Mouse (Mus musculus) limb, embryonic 12.5 days (tissue): ENCODE data around the gene Man1b1. TPM values are rescaled to one million over a fixed set of nuclear protein-coding genes. Genes with fewer than 3 reads are reported as not detected.

ENCODE experiments used
- ATAC-seq: fragments of 200-750 bp; cut with Nextera tagmentation; 2 replicates; pipeline ENCODE4 v1.8.0; 2017; ENCODE audit warnings: low read depth, moderate TSS enrichment; ENCODE audit not compliant: insufficient number of reproducible peaks, insufficient read depth, low FRiP score, low TSS enrichment
- H3K27ac ChIP-seq: fragments of 300-500 bp; sonication (generic); 2 replicates; pipeline ENCODE4 v1.5.1; 2016; ENCODE audit warnings: mild to moderate bottlenecking, moderate library complexity
- H3K27me3 ChIP-seq: fragments of 300-500 bp; sonication (generic); 2 replicates; pipeline ENCODE4 v1.6.1; 2016; ENCODE audit warnings: mild to moderate bottlenecking, moderate library complexity
- H3K36me3 ChIP-seq: fragments of 300-500 bp; sonication (generic); 2 replicates; pipeline ENCODE4 v1.6.1; 2016; ENCODE audit warnings: mild to moderate bottlenecking, moderate library complexity
- H3K4me1 ChIP-seq: fragments of 300-500 bp; sonication (generic); replicated peaks from 2 replicates; pipeline ENCODE4 v1.6.1; 2016
- H3K4me2 ChIP-seq: fragments of 300-500 bp; sonication (generic); 2 replicates; pipeline ENCODE4 v1.6.1; 2016; ENCODE audit warnings: mild to moderate bottlenecking, moderate library complexity
- H3K4me3 ChIP-seq: fragments of 300-500 bp; sonication (generic); replicated peaks from 2 replicates; pipeline ENCODE4 v1.5.1; 2016; ENCODE audit warnings: mild to moderate bottlenecking
- H3K9ac ChIP-seq: fragments of 300-500 bp; sonication (generic); replicated peaks from 2 replicates; pipeline ENCODE4 v1.6.1; 2016; ENCODE audit warnings: mild to moderate bottlenecking, moderate library complexity
- H3K9me3 ChIP-seq: fragments of 300-500 bp; sonication (generic); 2 replicates; pipeline ENCODE4 v1.6.1; 2016; ENCODE audit warnings: mild to moderate bottlenecking, moderate library complexity
- WGBS: fragments of 180-500 bp; shearing (Covaris S2); methylation state at CpG from one replicate; pipeline ENCODE4 v1.1.7; 2016; 5-methylcytosine and 5-hydroxymethylcytosine counted together
- polyA plus RNA-seq: library from polyadenylated mRNA; unstranded; fragments of >200 nt; fragmentation: Nextera tagmentation; extraction: Ambion mirVana; gene quantifications from 2 replicates; pipeline ENCODE4 v1.2.1, GENCODE M21; 2016

Gene Man1b1
- polyA plus RNA-seq: 57.2 and 58.9 TPM in 2 replicates

DNA sequence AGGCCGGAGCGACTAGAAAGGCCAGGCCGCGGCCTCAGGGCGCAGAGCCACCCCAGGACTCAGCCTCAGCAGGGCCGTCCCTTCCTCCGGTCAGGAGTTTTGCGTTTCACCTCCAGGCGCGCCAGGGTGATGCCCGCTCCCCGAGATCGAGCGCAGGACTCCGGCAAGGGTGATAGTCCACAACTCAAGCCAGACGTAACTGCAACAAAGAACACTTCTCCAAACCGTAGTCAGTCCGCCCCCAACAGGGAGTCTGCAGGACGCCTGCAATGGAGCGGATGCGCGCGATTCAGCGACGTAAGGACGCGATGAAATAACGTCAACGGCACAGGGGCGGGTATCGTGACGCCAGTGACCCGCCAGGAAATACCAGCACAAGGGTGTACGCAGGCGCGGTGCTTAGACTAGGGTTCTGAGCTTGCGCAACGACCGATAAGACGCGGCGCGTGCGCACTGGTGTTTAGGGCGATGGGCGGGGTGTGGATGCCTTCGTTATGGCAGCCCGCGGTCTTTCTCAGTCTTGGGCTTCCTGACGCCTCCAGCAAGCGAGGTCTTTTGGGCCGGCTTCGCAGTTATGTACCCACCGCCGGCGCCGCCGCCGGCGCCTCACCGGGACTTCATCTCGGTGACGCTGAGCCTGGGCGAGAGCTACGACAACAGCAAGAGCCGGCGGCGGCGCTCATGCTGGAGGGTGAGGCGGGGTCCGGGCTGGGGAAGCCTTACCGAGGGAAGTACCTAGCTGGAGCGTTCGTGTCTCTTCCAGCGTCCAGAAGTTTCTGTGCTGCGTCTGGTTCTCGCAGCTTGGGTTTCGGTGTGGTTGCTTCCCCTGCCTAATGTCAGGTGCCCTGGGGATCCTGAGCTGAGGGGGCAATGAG, at the start of gene Man1b1:
TSS of gene Man1b1 (plus strand) at position 53 of the 875 bp plus-strand sequence.
- Histone ChIP-seq H3K27ac (peak within 1 kb of the TSS; percentile 90), H3K36me3 (peaks cover 37% of the 10 kb centered on the region), H3K27me3 (no peaks in the 10 kb centered on the region), H3K9me3 (no peaks in the 10 kb centered on the region), H3K9ac (peak within 1 kb of the TSS; percentile 85), H3K4me3 (peak within 1 kb of the TSS; percentile 87), H3K4me2 (peak within 1 kb of the TSS; percentile 93), H3K4me1 (peaks cover 18% of the 10 kb centered on the region)
- whole genome bisulfite sequencing: under 1% methylated on average over 78 of the region's 78 CpGs
- peak; percentile 95 for ATAC-seq

DNA sequence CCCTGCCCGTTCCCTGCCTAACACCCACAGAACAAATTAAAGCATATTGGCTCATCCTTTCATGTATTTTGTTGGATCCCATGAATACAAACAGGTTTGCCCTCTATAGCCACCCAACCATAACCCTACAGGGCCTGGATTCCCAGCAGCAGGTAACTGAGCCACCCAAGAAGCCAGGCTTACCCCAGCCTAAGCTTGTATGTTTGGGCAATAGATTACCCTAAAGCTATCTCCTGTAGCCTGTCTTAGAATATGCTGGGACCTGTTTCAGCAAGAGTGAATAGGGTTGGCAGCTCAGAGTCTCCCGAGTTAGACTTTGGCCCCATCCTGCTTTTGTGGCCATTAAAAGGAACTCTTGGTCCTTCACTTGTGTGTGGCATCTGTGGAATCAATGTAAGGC, 46.6 kb upstream of the Man1b1 start:
- Histone ChIP-seq H3K36me3 (peaks cover 57% of the 10 kb centered on the region), H3K4me1 (peaks cover 8% of the 10 kb centered on the region; the same call in 1 of the 2 replicates), H3K27ac (no peak overlapping the region), H3K9ac (no peak overlapping the region), H3K4me3 (no peak overlapping the region), H3K27me3 (peaks cover 44% of the 10 kb centered on the region), H3K9me3 (no peaks in the 10 kb centered on the region), H3K4me2 (no peak overlapping the region)
- no peak for ATAC-seq
- 89% methylated on average over 2 of the region's 2 CpGs for WGBS

GRCm38 (mm10) chr2:25286314-25286713, 45.8 kb upstream of the Man1b1 start:
- peaks cover 11% of the 10 kb centered on the region; the same call in 1 of the 2 replicates for H3K4me1 ChIP-seq
- no peak overlapping the region for H3K9ac ChIP-seq
- peaks cover 52% of the 10 kb centered on the region for H3K27me3 ChIP-seq
- no peak for ATAC-seq
- H3K4me2 ChIP-seq: no peak overlapping the region
- no peaks in the 10 kb centered on the region for H3K9me3 ChIP-seq
- no peak overlapping the region for H3K27ac ChIP-seq
- peaks cover 49% of the 10 kb centered on the region for H3K36me3 ChIP-seq
- no peak overlapping the region for H3K4me3 ChIP-seq
- 75% methylated on average over 1 of the region's 1 CpGs for WGBS

GRCm38 (mm10) chr2:25286837-25287636, 45.1 kb upstream of the Man1b1 start:
- ATAC-seq: no peak
- Histone ChIP-seq H3K4me1 (peaks cover 11% of the 10 kb centered on the region; the same call in 1 of the 2 replicates), H3K9me3 (no peaks in the 10 kb centered on the region), H3K9ac (no peak overlapping the region), H3K27me3 (peaks cover 59% of the 10 kb centered on the region), H3K4me3 (no peak overlapping the region), H3K36me3 (peaks cover 44% of the 10 kb centered on the region), H3K27ac (no peak overlapping the region), H3K4me2 (no peak overlapping the region)
- WGBS: 60% methylated on average over 7 of the region's 7 CpGs

GRCm38 (mm10) chr2:25287927-25288649, 44.0 kb upstream of the Man1b1 start, which contains the start of gene Tmem210:
Tmem210 (plus strand) TSS chr2:25288145.
- Histone ChIP-seq H3K4me1 (peaks cover 17% of the 10 kb centered on the region; the same call in 1 of the 2 replicates), H3K27ac (no peak within 1 kb of the TSS), H3K4me2 (no peak within 1 kb of the TSS), H3K27me3 (peaks cover 70% of the 10 kb centered on the region), H3K4me3 (no peak within 1 kb of the TSS), H3K9me3 (no peaks in the 10 kb centered on the region), H3K9ac (no peak within 1 kb of the TSS), H3K36me3 (peaks cover 34% of the 10 kb centered on the region)
- no peak for ATAC-seq
- WGBS: 82% methylated on average over 6 of the region's 6 CpGs

GRCm38 (mm10) chr2:25288734-25289345, 43.3 kb upstream of the Man1b1 start:
- Histone ChIP-seq H3K9ac (no peak overlapping the region), H3K27me3 (peaks cover 77% of the 10 kb centered on the region), H3K36me3 (peaks cover 26% of the 10 kb centered on the region), H3K4me1 (peaks cover 17% of the 10 kb centered on the region; the same call in 1 of the 2 replicates), H3K9me3 (no peaks in the 10 kb centered on the region), H3K27ac (no peak overlapping the region), H3K4me3 (no peak overlapping the region), H3K4me2 (no peak overlapping the region)
- no peak for ATAC-seq
- 76% methylated on average over 7 of the region's 7 CpGs for WGBS

DNA sequence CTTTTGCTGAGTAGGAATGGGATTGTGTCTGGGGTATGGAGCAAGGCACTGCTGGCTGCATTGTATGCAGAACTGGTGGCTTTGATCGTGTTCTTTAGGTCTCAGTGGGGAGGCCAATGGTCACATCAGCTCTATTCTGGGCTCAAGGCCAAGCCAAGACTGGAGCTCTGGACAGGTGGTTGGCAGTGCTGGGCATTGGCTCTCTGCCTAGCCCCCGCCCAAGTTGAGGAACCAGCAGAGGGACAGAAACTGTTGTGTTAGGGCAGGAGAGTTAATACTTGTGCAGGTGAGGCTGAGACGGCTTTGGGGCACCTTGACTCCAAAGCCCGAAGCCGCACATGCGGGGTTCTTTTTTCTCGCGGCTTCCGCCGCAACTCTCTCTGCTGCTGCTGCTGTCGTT, 42.5 kb upstream of the Man1b1 start, which contains the start of gene Lrrc26:
TSS of gene Lrrc26 (plus strand) at position 265 of the 400 bp plus-strand sequence.
- Histone ChIP-seq H3K4me1 (peaks cover 17% of the 10 kb centered on the region; the same call in 1 of the 2 replicates), H3K4me3 (peak within 1 kb of the TSS; percentile 31), H3K9me3 (no peaks in the 10 kb centered on the region), H3K27me3 (peaks cover 85% of the 10 kb centered on the region), H3K27ac (no peak within 1 kb of the TSS), H3K36me3 (peaks cover 18% of the 10 kb centered on the region), H3K9ac (no peak within 1 kb of the TSS), H3K4me2 (peak within 1 kb of the TSS; percentile 27)
- ATAC-seq: no peak
- WGBS: 9% methylated on average over 11 of the region's 11 CpGs

DNA sequence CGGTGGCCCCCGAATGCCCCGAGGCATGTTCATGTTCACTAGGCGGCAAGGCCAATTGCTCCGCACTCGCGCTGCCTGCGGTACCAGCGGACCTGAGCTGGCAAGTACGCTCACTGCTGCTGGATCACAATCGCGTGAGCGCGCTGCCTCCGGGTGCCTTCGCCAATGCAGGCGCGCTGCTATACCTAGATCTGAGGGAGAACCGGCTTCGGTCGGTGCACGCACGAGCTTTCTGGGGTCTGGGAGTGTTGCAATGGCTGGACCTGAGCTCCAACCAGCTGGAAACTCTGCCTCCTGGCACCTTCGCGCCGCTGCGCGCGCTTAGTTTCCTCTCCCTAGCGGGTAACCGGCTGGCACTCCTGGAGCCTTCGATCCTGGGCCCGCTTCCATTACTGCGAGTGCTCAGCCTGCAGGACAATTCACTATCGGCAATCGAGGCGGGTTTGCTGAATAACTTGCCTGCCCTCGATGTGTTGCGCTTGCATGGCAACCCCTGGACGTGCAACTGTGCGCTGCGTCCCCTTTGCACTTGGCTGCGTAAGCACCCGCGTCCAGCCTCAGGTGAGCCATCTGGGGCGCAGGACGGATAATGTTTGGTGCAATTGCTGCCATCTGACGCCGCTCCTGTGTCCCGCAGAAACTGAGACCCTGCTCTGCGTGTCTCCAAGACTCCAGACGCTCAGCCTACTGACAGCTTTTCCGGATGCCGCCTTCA, 41.9 kb upstream of the Man1b1 start:
- no peak overlapping the region for H3K27ac ChIP-seq
- peaks cover 17% of the 10 kb centered on the region; the same call in 1 of the 2 replicates for H3K4me1 ChIP-seq
- H3K36me3 ChIP-seq: peaks cover 12% of the 10 kb centered on the region
- 2% methylated on average over 54 of the region's 54 CpGs for WGBS
- H3K27me3 ChIP-seq: peaks cover 91% of the 10 kb centered on the region
- peak overlapping the region; percentile 27 for H3K4me2 ChIP-seq
- H3K9me3 ChIP-seq: no peaks in the 10 kb centered on the region
- no peak overlapping the region for H3K9ac ChIP-seq
- H3K4me3 ChIP-seq: peak overlapping the region; percentile 31
- ATAC-seq: no peak

GRCm38 (mm10) chr2:25290816-25291130, 41.4 kb upstream of the Man1b1 start:
- peaks cover 17% of the 10 kb centered on the region; the same call in 1 of the 2 replicates for H3K4me1 ChIP-seq
- H3K4me3 ChIP-seq: peak overlapping the region; percentile 31
- no peak overlapping the region for H3K9ac ChIP-seq
- no peak overlapping the region for H3K27ac ChIP-seq
- WGBS: 1% methylated on average over 18 of the region's 18 CpGs
- peaks cover 97% of the 10 kb centered on the region for H3K27me3 ChIP-seq
- peaks cover 7% of the 10 kb centered on the region for H3K36me3 ChIP-seq
- ATAC-seq: no peak
- H3K4me2 ChIP-seq: peak overlapping the region; percentile 27
- H3K9me3 ChIP-seq: no peaks in the 10 kb centered on the region
